Mouse (Mus musculus): Measurements from ENCODE around the gene Lep.

Gene Lep

DNA sequence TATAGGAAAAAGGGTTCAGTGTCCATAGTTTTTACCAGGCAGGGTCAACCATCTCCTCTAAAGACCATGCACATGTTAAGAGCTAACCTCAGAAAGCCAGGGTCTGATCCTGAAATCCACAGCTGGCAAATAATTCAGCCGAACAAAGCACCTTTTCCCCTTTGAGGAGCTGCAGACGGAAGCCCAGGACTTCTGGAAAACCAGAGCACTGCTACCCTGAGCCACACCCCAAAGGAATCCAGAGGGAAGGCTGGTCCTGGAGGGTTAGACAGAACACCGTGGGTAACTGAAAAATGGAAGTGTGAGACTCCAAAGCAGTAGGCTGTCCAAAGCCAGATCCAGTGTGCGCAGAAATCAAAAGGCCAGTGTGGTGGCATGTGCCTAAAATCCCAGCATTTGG, 58.9 kb downstream of the Lep start:
- no peak for DNase-seq

GRCm38 (mm10) chr6:29119990-29120389, 60.0 kb downstream of the Lep start:
- peak; percentile 10 for DNase-seq
